Mouse (Mus musculus) embryo, embryonic 10 days (tissue): ENCODE data around the gene Card11.

Experiments used
- DNase-seq: peaks from one replicate; pipeline ENCODE4 v3.0.0-alpha.2; 2015; ENCODE audit warnings: low spot score

The Card11 gene

GRCm38 (mm10) chr5:141000349-141000748 is at the start of gene Card11:
Gene Card11, minus strand, starts transcription at chr5:141000582.
- DNase-seq: no peak

- no peak for DNase-seq
Measured at GRCm38 (mm10) chr5:141047651-141048218, 47.4 kb upstream of the Card11 start.

- no peak for DNase-seq
Measured at GRCm38 (mm10) chr5:141044976-141045375, 44.6 kb upstream of the Card11 start.

- peak; percentile 17 for DNase-seq
Measured at GRCm38 (mm10) chr5:141043654-141044447, 43.5 kb upstream of the Card11 start.

- no peak for DNase-seq
Measured at GRCm38 (mm10) chr5:141042406-141042805, 42.0 kb upstream of the Card11 start.

- DNase-seq: peak; percentile 20
Measured at GRCm38 (mm10) chr5:141040846-141041245, 40.5 kb upstream of the Card11 start.

GRCm38 (mm10) chr5:141038342-141038741 is 38.0 kb upstream of the Card11 start:
- DNase-seq: no peak

GRCm38 (mm10) chr5:141035346-141035745 is 35.0 kb upstream of the Card11 start:
- DNase-seq: no peak

GRCm38 (mm10) chr5:141034301-141034700 is 33.9 kb upstream of the Card11 start:
- DNase-seq: no peak

- no peak for DNase-seq
Measured at GRCm38 (mm10) chr5:141033001-141033400, 32.6 kb upstream of the Card11 start.

GRCm38 (mm10) chr5:141029364-141029763 is 29.0 kb upstream of the Card11 start:
- no peak for DNase-seq

- DNase-seq: no peak
Measured at GRCm38 (mm10) chr5:141025635-141026034, 25.3 kb upstream of the Card11 start.

- peak; percentile 45 for DNase-seq
Measured at GRCm38 (mm10) chr5:141024435-141024834, 24.1 kb upstream of the Card11 start.

- no peak for DNase-seq
Measured at GRCm38 (mm10) chr5:141017927-141018700, 17.7 kb upstream of the Card11 start.

GRCm38 (mm10) chr5:141016082-141016481 is 15.7 kb upstream of the Card11 start:
- DNase-seq: no peak

- no peak for DNase-seq
Measured at GRCm38 (mm10) chr5:141014216-141014615, 13.8 kb upstream of the Card11 start.

GRCm38 (mm10) chr5:141013465-141013864 is 13.1 kb upstream of the Card11 start:
- DNase-seq: no peak

- DNase-seq: no peak
Measured at GRCm38 (mm10) chr5:141005491-141005890, 5.1 kb upstream of the Card11 start.

- no peak for DNase-seq
Measured at GRCm38 (mm10) chr5:141004078-141004763, 3.8 kb upstream of the Card11 start.

GRCm38 (mm10) chr5:140999178-140999672 is 1.2 kb downstream of the Card11 start:
- no peak for DNase-seq

- no peak for DNase-seq
Measured at GRCm38 (mm10) chr5:140997767-140998166, 2.6 kb downstream of the Card11 start.
